Mouse (Mus musculus) adrenal gland, postnatal 36 days (tissue): Measurements from ENCODE around the gene Chad. TPM values are rescaled to one million over a fixed set of nuclear protein-coding genes. Genes with fewer than 3 reads are reported as not detected.

Experiments
- total RNA-seq, 2 experiments: library from RNA; stranded (reverse); gene quantifications; 2 replicates each; pipeline ENCODE4 v1.2.3; 2021

The Chad gene
- total RNA-seq, 2 experiments from 2014 or later, result not detected

Other genes starting within 250 kb of the Chad start
- 10 to 100 TPM; 59.5 to 69.8 TPM for gene Luc7l3, start 243.1 kb upstream of the Chad start, total RNA-seq
- 100 to 1,000 TPM; 132 to 151 TPM for gene Ankrd40, start 237.0 kb upstream of the Chad start, total RNA-seq
- gene Abcc3, start 172.1 kb upstream of the Chad start, total RNA-seq, result 1 to 10 TPM; 3.8 to 7.4 TPM
- 1 to 10 TPM in 1 of 2 experiments, under 1 TPM in 1; 0.50 to 1.1 TPM for gene Cacna1g, start 90.8 kb upstream of the Chad start, total RNA-seq
- gene Spata20, start 78.9 kb upstream of the Chad start, total RNA-seq, result not detected
- gene Epn3, start 65.1 kb upstream of the Chad start, total RNA-seq, result 10 to 100 TPM; 13.5 to 25.9 TPM
- 1 to 10 TPM; 3.6 to 9.7 TPM for gene Mycbpap, start 43.3 kb upstream of the Chad start, total RNA-seq
- 10 to 100 TPM; 11.9 to 13.3 TPM for gene Rsad1, start 15.8 kb upstream of the Chad start, total RNA-seq
- 100 to 1,000 TPM; 130 to 146 TPM for gene Acsf2, start 36.8 kb downstream of the Chad start, total RNA-seq
- 100 to 1,000 TPM; 117 to 141 TPM for gene Lrrc59, start 64.7 kb downstream of the Chad start, total RNA-seq
- gene Mrpl27, start 88.7 kb downstream of the Chad start, total RNA-seq, result 10 to 100 TPM; 65.6 to 90.4 TPM
- under 1 TPM; 0.72 to 0.99 TPM for gene Eme1, start 88.9 kb downstream of the Chad start, total RNA-seq
- 10 to 100 TPM; 10.6 to 14.2 TPM for gene Xylt2, start 112.5 kb downstream of the Chad start, total RNA-seq
- not detected for gene Gm11541, start 139.5 kb downstream of the Chad start, total RNA-seq
- gene Cdc34b, start 176.7 kb downstream of the Chad start, total RNA-seq, result under 1 TPM; 0.23 to 0.26 TPM
- gene Tmem92, start 217.7 kb downstream of the Chad start, total RNA-seq, result not detected